Mouse (Mus musculus): Measurements from ENCODE around the gene Entr1.

Entr1 gene

GRCm38 (mm10) chr2:26389154-26389690, at the start of gene Entr1, which contains the start of gene Pmpca:
Gene Entr1, minus strand, starts transcription at chr2:26389316.
Gene Pmpca, plus strand, starts transcription at chr2:26389339.
- WGBS: under 1% methylated on average over 59 of the region's 60 CpGs

- 72% methylated on average over 7 of the region's 7 CpGs for WGBS
Observed at GRCm38 (mm10) chr2:26438373-26438772, 49.3 kb upstream of the Entr1 start.

- WGBS: 36% methylated on average over 4 of the region's 4 CpGs
Observed at GRCm38 (mm10) chr2:26437221-26437620, 48.1 kb upstream of the Entr1 start.

GRCm38 (mm10) chr2:26434791-26435572, 45.9 kb upstream of the Entr1 start:
- WGBS: 91% methylated on average over 7 of the region's 7 CpGs

GRCm38 (mm10) chr2:26429851-26430250, 40.7 kb upstream of the Entr1 start:
- 95% methylated on average over 5 of the region's 5 CpGs for WGBS

GRCm38 (mm10) chr2:26424541-26424940, 35.4 kb upstream of the Entr1 start:
- 99% methylated on average over 2 of the region's 2 CpGs for WGBS

GRCm38 (mm10) chr2:26423086-26423485, 34.0 kb upstream of the Entr1 start:
- WGBS: 100% methylated on average over 1 of the region's 1 CpGs

GRCm38 (mm10) chr2:26421969-26422368, 32.9 kb upstream of the Entr1 start:
- WGBS: 94% methylated on average over 2 of the region's 2 CpGs

- WGBS: 75% methylated on average over 1 of the region's 1 CpGs
Observed at GRCm38 (mm10) chr2:26418120-26418519, 29.0 kb upstream of the Entr1 start.

- WGBS: 28% methylated on average over 5 of the region's 5 CpGs
Observed at GRCm38 (mm10) chr2:26410931-26411411, 21.9 kb upstream of the Entr1 start.

GRCm38 (mm10) chr2:26410091-26410490, 21.0 kb upstream of the Entr1 start:
- WGBS: 75% methylated on average over 5 of the region's 5 CpGs

- 47% methylated on average over 3 of the region's 3 CpGs for WGBS
Observed at GRCm38 (mm10) chr2:26409362-26409761, 20.2 kb upstream of the Entr1 start.

GRCm38 (mm10) chr2:26408515-26409356, 19.6 kb upstream of the Entr1 start, which contains the start of gene Inpp5e:
Gene Inpp5e, minus strand, starts transcription at chr2:26409203.
- under 1% methylated on average over 57 of the region's 57 CpGs for WGBS

- WGBS: 82% methylated on average over 8 of the region's 8 CpGs
Observed at GRCm38 (mm10) chr2:26403306-26403705, 14.2 kb upstream of the Entr1 start.

- WGBS: 86% methylated on average over 1 of the region's 1 CpGs
Observed at GRCm38 (mm10) chr2:26402265-26402664, 13.1 kb upstream of the Entr1 start.

GRCm38 (mm10) chr2:26401023-26401422, 11.9 kb upstream of the Entr1 start:
- 94% methylated on average over 4 of the region's 4 CpGs for WGBS

- 92% methylated on average over 5 of the region's 5 CpGs for WGBS
Observed at GRCm38 (mm10) chr2:26400296-26400695, 11.2 kb upstream of the Entr1 start.

- 68% methylated on average over 5 of the region's 5 CpGs for WGBS
Observed at GRCm38 (mm10) chr2:26399647-26400046, 10.5 kb upstream of the Entr1 start.

- 71% methylated on average over 8 of the region's 8 CpGs for WGBS
Observed at GRCm38 (mm10) chr2:26398978-26399377, 9.9 kb upstream of the Entr1 start.

- 87% methylated on average over 6 of the region's 6 CpGs for WGBS
Observed at GRCm38 (mm10) chr2:26391617-26392016, 2.5 kb upstream of the Entr1 start.

- 75% methylated on average over 3 of the region's 3 CpGs for WGBS
Observed at GRCm38 (mm10) chr2:26390954-26391353, 1.8 kb upstream of the Entr1 start.

- WGBS: under 1% methylated on average over 45 of the region's 45 CpGs
Observed at GRCm38 (mm10) chr2:26388682-26389153, 398 bp downstream of the Entr1 start.

All from cerebral cortex, adult 2 months (tissue).